Mouse (Mus musculus) ES-Bruce4 (cell line): ENCODE data around the gene Adamtsl4. TPM values are rescaled to one million over a fixed set of nuclear protein-coding genes. Genes with fewer than 3 reads are reported as not detected.

Source experiments
- H3K27ac ChIP-seq: 2 replicates; pipeline ENCODE4 v1.5.1; 2012; ENCODE audit warnings: low read length, inconsistent platforms; ENCODE audit not compliant: insufficient read depth
- H3K27me3 ChIP-seq: 2 replicates; pipeline ENCODE4 v1.6.1; 2012; ENCODE audit warnings: mild to moderate bottlenecking, low read length, inconsistent platforms; ENCODE audit not compliant: control insufficient read depth, poor library complexity, insufficient read depth, severe bottlenecking
- H3K36me3 ChIP-seq: 2 replicates; pipeline ENCODE4 v1.6.1; 2012; ENCODE audit warnings: inconsistent platforms, mild to moderate bottlenecking, low read length, moderate library complexity; ENCODE audit not compliant: control insufficient read depth, poor library complexity, insufficient read depth, severe bottlenecking
- H3K4me1 ChIP-seq: one replicate; pipeline ENCODE4 v1.8.1; 2011; ENCODE audit warnings: low read length; ENCODE audit not compliant: control insufficient read depth, insufficient read depth
- H3K4me3 ChIP-seq: 2 replicates; pipeline ENCODE4 v1.5.1; 2011; ENCODE audit warnings: low read depth, mild to moderate bottlenecking, low read length
- H3K9ac ChIP-seq: 2 replicates; pipeline ENCODE4 v1.6.1; 2012; ENCODE audit warnings: low read depth, mild to moderate bottlenecking, inconsistent platforms; ENCODE audit not compliant: poor library complexity, severe bottlenecking
- H3K9me3 ChIP-seq: replicated peaks from 2 replicates; pipeline ENCODE4 v1.6.1; 2012; ENCODE audit warnings: mild to moderate bottlenecking, low read length, inconsistent platforms; ENCODE audit not compliant: control insufficient read depth, poor library complexity, insufficient read depth, severe bottlenecking
- CTCF ChIP-seq: IDR thresholded peaks from one replicate; pipeline ENCODE4 v1.8.1; 2011; ENCODE audit warnings: low read depth, low read length
- EP300 ChIP-seq: IDR thresholded peaks from 2 replicates; pipeline ENCODE4 v1.6.1; 2011; ENCODE audit warnings: low read depth, low read length; ENCODE audit not compliant: insufficient read depth
- POLR2A ChIP-seq: IDR thresholded peaks from one replicate; pipeline ENCODE4 v1.8.1; 2011; ENCODE audit warnings: low read length; ENCODE audit not compliant: insufficient read depth
- polyA plus RNA-seq: library from polyadenylated mRNA; stranded (reverse); fragments of >200 nt; gene quantifications from 2 replicates; pipeline ENCODE4 v1.2.4, GENCODE M21; 2011; ENCODE audit warnings: low read depth; ENCODE audit not compliant: missing spikeins, insufficient read depth, insufficient read length

The Adamtsl4 gene
- polyA plus RNA-seq, 1 experiment: 10.1 TPM

DNA sequence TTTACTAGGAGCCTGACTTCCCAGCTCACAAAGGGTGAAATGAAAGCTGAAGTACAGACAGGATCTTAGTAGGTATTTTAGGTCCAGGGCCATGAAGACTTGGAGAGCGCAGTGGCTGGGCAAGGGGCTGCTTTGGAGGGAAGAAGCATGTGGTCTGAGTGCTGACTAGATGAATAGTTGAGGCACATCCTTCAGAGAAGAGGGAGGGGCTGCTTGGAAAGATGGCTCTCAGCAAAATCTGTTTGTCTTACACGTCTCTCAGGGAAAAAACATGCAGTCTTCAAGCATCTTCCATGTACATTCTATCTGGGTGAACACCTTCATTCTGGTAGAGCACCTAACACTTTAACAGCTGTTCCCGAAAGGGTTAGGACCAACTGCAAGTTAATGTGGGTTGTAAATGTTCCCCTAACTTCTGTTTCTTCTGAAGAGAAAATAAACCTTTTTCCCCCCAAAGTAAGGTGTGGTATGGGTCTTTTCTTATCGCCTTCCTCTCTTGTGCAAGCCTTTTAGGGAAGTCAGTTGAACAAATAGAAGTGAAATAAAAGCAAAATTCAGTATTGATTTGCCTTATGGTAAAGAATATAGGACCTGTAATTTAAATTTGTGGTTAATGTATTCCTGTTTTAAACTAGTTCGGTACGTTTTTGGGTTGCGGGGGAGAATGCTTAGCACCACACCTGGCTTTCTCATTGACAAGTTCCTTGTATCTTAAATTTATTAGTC, 24.8 kb downstream of the Adamtsl4 start:
- Histone ChIP-seq H3K27ac (peak overlapping the region; percentile 98), H3K9me3 (no peaks in the 10 kb centered on the region), H3K36me3 (peaks cover 55% of the 10 kb centered on the region), H3K27me3 (no peaks in the 10 kb centered on the region), H3K4me3 (peak overlapping the region; percentile 44), H3K9ac (peak overlapping the region; percentile 98), H3K4me1 (peaks cover 3% of the 10 kb centered on the region)
- TF ChIP-seq EP300: no peak
- no peak for TF ChIP-seq POLR2A
- TF ChIP-seq CTCF: no peak

DNA sequence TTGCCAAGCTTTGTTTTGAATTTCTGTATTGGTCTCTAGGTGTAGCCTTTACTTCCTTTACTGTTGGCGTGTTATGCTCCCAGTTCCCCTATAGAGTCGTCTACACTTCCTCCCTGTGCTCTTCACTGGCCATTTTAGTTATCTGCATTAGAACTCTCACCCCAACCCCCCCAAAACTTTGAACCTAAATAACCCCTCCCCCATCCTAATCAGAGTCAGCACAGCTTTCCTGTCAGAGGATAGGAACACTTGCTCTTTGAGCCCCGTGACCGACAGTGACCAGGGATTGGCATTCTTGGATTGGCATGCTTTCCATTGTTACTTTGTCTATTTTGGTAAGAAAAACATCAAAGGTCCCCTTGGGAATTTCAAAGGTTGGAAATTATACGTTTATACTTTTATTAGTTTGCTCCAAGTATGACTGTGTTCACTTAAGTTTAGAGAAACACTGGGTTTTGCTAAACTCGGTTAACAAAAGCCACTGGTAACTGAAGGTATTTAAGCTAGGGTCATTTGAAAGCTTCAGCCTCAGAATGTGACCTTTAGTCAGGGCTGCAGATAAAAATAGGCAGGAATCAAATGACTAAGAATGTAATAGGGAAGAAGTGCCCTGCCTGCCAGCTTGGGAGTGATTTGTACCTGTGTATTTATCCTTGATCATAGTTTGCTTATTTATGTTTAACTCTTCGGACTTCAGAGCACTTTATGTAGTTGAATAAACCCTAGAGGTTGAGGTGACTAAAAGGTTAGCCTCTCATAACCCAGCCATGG, 25.6 kb downstream of the Adamtsl4 start:
- no peaks in the 10 kb centered on the region for H3K9me3 ChIP-seq
- peaks cover 3% of the 10 kb centered on the region for H3K4me1 ChIP-seq
- peak overlapping the region; percentile 98 for H3K9ac ChIP-seq
- no peaks in the 10 kb centered on the region for H3K27me3 ChIP-seq
- H3K27ac ChIP-seq: peak overlapping the region; percentile 98
- TF ChIP-seq POLR2A (no peak), CTCF (no peak), EP300 (no peak)
- peaks cover 55% of the 10 kb centered on the region for H3K36me3 ChIP-seq
- peak overlapping the region; percentile 66 for H3K4me3 ChIP-seq

DNA sequence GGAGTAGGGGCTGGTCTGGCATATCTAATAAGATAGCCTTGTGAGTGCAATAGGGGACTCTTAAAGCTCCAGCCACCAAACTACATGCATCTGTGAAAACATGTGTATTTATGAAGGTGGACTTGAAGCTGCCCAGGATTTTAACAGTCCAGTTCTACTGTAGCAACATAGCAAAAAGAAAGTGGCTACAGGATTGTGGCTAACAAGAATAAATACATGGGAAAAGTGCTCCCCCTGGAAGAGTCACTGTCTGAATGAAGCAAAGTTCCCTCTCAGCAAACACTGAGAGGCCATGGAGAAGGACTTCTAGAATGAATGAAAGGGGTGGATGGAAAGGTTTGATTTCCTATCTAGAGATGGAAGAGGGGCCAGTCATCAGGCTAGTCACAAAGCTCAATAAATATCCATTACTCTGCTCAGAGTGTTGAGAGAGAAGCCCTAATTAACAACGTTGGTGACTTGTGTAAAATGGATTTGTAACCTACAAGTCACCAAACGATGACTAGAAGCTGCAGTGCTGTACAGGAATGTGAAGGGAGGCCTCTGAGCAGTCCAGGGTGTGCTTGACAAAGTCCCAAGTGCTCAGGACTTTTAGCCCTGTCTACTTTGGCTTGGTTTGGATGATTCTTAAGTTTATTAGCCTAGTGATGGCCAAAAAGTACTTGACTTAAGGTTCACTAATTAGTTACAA, 26.8 kb downstream of the Adamtsl4 start:
- H3K27ac ChIP-seq: peak overlapping the region; percentile 97

DNA sequence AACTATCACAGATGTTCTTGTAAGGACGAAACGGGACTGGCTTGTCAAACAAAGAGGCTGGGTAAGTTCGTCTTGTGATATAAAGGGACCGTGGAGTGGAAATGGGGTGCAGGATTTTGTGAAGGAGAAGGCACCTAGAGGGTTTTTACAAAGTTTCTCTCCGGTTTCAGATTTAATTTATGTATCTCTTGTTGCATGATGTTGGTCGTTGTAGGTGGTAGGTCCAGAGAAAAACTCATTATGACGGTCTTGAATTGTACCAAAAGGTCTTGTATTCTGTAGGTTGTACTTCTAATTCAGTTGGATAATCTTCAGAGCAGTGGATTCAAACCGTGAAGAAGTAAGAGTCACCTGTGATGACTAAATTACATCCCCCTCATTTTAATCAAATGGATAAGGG, 27.8 kb downstream of the Adamtsl4 start:
- TF ChIP-seq EP300 (no peak), CTCF (no peak), POLR2A (no peak)
- Histone ChIP-seq H3K4me3 (peak overlapping the region; percentile 94), H3K36me3 (peaks cover 49% of the 10 kb centered on the region), H3K9ac (peak overlapping the region; percentile 98), H3K27ac (peak overlapping the region; percentile 97), H3K4me1 (peaks cover 4% of the 10 kb centered on the region), H3K9me3 (no peaks in the 10 kb centered on the region), H3K27me3 (no peaks in the 10 kb centered on the region)

More for the DNA sequence above, 26.8 kb downstream of the Adamtsl4 start:
- Histone ChIP-seq H3K4me1 (peaks cover 3% of the 10 kb centered on the region), H3K27me3 (no peaks in the 10 kb centered on the region), H3K36me3 (peaks cover 55% of the 10 kb centered on the region), H3K9me3 (no peaks in the 10 kb centered on the region), H3K9ac (peak overlapping the region; percentile 98), H3K4me3 (peak overlapping the region; percentile 94)
- TF ChIP-seq EP300 (no peak), POLR2A (no peak), CTCF (no peak)

DNA sequence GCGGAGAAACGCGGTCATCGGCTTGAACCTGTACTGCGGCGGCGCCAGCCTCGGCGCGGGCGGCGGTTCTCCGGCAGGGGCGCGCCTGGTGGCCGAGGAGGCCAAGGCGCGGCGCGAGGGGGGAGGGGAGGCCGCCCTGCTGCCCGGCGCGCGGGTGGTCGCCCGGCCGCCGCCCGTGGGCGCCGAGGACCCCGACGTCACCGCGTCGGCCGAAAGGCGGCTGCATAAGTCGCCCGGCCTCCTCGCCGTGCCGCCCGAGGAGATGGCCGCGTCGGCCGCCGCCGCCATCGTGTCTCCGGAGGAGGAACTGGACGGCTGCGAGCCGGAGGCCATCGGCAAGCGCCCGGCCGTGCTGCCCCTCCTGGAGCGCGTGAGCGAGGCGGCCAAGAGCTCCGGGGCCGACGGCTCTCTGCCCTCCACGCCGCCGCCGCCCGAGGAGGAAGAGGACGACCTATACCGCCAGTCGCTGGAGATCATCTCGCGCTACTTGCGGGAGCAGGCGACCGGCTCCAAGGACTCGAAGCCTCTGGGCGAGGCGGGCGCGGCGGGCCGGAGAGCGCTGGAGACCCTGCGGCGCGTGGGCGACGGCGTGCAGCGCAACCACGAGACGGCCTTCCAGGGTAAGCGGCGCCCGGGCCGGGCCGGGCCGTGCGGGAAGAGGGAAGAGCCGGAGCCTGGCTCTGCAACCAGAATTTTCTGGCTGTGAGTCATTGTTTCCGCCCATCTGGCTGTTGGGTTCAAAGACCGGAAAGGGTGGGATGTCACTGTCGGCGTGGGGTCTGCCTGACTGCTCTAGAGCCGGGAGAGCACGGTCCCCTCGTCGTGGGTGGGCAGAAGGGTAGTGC, 28.6 kb downstream of the Adamtsl4 start:
- no peak for TF ChIP-seq EP300
- TF ChIP-seq CTCF: no peak
- TF ChIP-seq POLR2A: no peak
- peak overlapping the region; percentile 97 for H3K27ac ChIP-seq
- peaks cover 40% of the 10 kb centered on the region for H3K36me3 ChIP-seq
- H3K4me1 ChIP-seq: peaks cover 2% of the 10 kb centered on the region
- H3K9me3 ChIP-seq: no peaks in the 10 kb centered on the region
- peak overlapping the region; percentile 98 for H3K9ac ChIP-seq
- H3K4me3 ChIP-seq: peak overlapping the region; percentile 94
- no peaks in the 10 kb centered on the region for H3K27me3 ChIP-seq
